Mouse (Mus musculus) embryonic stem cell, embryonic (primary cell): Measurements from ENCODE around the gene Tnk2.

Experiments
- CTCF ChIA-PET, 4 experiments: fragments of 300-600 bp in 2 of 4; fragments of 350-600 bp in 2 of 4; sonication (Branson Sonifier 250); formaldehyde crosslinking; loops; one replicate each; lab custom pipeline; 2022; ENCODE audit warnings: inconsistent platforms in 2 of 4; lab: Charles Lee
- POLR2A ChIA-PET, 4 experiments: fragments of 300-600 bp in 2 of 4; fragments of 350-600 bp in 2 of 4; sonication (Branson Sonifier 250); formaldehyde crosslinking; loops; one replicate each; lab custom pipeline; 2022; ENCODE audit warnings: antibody characterized with exemption in 4 of 4, inconsistent platforms in 1 of 4; lab: Charles Lee

Gene Tnk2

DNA sequence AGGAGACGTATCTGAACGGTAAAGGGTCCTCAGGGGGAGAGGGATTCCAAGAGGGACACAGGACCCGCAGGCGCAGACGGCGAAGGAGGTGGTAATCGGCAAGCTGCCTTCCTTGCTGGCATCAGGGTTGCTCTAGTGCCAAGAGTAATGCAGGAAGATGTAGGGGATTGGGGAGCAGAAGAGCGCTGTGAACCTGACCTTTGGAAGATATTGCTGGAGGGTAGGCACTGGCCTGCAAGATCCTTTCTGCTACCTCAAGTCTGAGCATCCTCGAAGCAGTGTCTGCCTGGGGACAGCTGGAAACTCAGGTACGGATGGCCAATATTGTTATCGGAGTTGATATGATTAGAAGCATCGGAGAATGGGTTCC is 1.1 kb downstream of the Tnk2 start:
- POLR2A ChIA-PET, result interaction anchor here (0.5 to 7.3 kb wide), 28 partner anchors 9 to 1215 kb away, joined by 3 to 161 read pairs (median 6); partner anchors contain the start of genes Tfrc (in 3 of the 4), Iqcg (in 1 of the 4) and Rpl35a (in 1 of the 4)
- CTCF ChIA-PET, result interaction anchor here (0.5 to 5.3 kb wide), 12 partner anchors 11 to 341 kb away, joined by 3 to 31 read pairs (median 6); no protein-coding TSS in a partner anchor

DNA sequence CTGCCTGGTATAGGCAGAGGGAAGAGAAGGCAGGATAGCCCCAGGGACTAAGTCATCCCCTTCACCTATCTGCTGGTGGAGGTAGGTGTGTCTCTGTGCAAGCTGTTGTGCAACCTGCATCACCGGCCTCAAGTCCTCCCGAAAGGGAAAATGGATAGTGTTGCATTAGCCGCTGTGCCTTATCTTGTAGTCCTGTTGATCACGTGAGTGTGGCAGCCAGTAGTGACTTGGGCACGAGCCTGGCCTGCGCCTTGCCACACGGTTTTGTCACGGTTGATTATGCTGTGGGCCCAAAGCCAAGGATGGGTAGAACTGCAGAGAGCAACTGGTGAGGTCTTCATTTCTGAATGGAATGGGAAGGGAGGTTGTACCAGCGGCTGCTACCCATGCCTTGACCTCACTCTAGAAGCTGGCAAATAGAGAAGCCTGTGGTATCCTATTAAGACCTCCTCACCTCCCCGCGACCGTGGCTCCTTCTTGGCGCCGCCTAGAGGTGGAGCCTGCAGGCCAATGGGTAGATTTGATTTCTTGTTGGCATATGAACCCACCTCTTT is 1.8 kb downstream of the Tnk2 start:
- POLR2A ChIA-PET, result interaction anchor here (0.6 to 7.3 kb wide), 20 partner anchors 11 to 343 kb away, joined by 3 to 161 read pairs (median 6); partner anchors contain the start of gene Tfrc (in 2 of the 4)
- CTCF ChIA-PET, result interaction anchor here (0.5 to 5.3 kb wide), 16 partner anchors 10 to 390 kb away, joined by 3 to 31 read pairs (median 5); no protein-coding TSS in a partner anchor

DNA sequence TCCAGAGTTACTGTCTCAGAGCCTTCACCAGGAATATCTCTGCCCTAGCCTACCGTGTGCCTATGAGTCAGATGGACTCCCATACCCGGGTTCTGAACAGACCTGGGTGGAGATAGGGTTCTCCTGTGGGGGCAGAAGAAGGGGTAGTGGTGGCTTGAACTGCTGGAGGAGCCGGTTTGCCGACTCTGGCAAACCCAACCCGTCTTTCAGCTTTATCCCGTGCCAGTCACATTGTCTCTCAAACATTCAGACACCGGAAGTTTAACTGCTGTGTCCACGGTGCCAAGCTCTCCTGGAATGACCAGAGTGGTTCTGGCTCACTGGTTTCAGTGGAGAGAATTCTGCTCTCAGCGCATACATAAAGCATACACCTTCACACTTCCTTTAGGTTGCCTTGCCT is 2.3 kb downstream of the Tnk2 start:
- ChIA-PET CTCF (interaction anchor here (0.8 to 5.3 kb wide), 14 partner anchors 9 to 327 kb away, joined by 3 to 31 read pairs (median 4); no protein-coding TSS in a partner anchor), POLR2A (interaction anchor here in 2 of 4 experiments (0.6 to 7.3 kb wide), 13 partner anchors 12 to 344 kb away, joined by 3 to 161 read pairs (median 4); partner anchors contain the start of gene Tfrc (in 1 of the 2))

DNA sequence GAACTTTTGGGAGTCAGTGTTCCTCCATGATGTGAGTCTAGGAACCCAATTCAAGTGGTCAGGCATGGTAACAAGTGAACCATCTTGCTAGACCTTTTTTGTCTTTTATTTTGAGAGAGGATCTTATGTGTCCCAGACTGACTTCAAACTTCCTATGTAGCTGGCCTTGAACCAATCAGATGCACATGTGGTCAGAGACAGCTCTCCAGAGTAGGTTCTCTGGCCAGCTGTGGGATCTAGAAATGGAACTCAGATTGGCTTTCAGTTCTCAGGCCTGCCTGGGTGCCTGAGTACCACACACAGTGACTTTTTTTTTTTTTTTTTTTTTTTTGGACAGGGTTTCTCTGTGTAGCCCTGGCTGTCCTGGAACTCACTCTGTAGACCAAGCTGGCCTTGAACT is 4.0 kb downstream of the Tnk2 start:
- ChIA-PET CTCF (interaction anchor here in 3 of 4 experiments (0.6 to 5.3 kb wide), 11 partner anchors 9 to 969 kb away, joined by 3 to 31 read pairs (median 5); no protein-coding TSS in a partner anchor), POLR2A (interaction anchor here in 3 of 4 experiments (0.5 to 6.0 kb wide), 13 partner anchors 10 to 536 kb away, joined by 3 to 59 read pairs (median 4); partner anchors contain the start of gene Tfrc (in 1 of the 3))

DNA sequence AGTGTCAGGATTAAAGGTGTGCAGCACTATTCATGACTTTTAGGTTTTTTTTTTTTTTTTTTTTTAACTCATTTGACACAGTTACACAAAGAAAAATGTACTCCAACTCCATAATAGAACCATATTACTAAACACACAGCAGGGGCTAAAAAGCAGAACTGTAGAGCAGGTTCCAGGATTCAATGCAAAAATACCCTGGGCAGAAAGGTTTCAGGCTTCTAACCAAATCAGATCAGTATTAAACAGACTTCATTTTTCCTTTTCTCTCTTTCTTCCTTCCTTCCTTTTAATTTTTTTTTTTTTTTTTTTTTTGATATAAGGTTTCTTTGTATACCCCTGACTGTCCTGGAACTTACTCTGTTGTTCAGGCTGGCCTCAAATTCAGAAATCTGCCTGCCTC is 6.8 kb downstream of the Tnk2 start:
- ChIA-PET CTCF (interaction anchor here (0.6 to 2.2 kb wide), 17 partner anchors 9 to 621 kb away, joined by 3 to 11 read pairs (median 4); no protein-coding TSS in a partner anchor), POLR2A (interaction anchor here in 3 of 4 experiments (0.5 to 2.7 kb wide), 16 partner anchors 8 to 732 kb away, joined by 3 to 12 read pairs (median 4); partner anchors contain the start of genes Fyttd1 (in 1 of the 3), Iqcg (in 1 of the 3) and Rubcn (in 1 of the 3))

DNA sequence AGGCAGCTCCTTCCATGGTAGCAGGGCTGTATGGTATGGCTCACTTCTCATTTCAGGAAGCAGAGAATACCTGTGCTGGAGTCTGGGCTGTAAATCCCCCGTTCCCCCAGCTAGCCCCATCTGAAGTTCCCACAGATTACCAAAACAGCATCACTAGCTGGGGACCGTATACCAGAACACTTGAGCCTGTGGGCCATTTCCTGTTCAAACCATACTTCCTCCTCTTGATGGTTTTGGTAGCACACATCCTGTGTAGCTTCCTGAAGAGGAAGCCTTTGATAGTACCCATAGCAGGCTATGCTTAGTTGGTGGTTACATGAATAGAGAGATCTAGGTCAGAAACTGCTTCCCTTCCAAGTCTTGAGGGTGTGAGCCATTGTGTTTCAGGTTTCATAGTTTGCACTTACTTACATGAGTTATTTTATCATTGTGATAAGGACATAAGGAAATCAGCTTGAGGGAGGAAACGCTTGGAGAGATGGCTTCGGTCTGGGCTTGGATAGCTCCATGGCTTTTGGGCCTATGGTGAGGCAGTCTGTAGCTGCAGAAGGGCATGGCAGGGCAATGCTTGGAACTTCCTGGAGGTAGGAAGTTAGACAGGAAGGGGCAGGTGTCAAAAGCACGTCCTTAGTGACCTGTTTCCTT is 7.4 kb downstream of the Tnk2 start:
- POLR2A ChIA-PET, result interaction anchor here in 3 of 4 experiments (0.7 to 2.6 kb wide), 16 partner anchors 9 to 733 kb away, joined by 3 to 10 read pairs (median 4); partner anchors contain the start of genes Fyttd1 (in 1 of the 3), Iqcg (in 1 of the 3), Rubcn (in 1 of the 3) and Tfrc (in 1 of the 3)

DNA sequence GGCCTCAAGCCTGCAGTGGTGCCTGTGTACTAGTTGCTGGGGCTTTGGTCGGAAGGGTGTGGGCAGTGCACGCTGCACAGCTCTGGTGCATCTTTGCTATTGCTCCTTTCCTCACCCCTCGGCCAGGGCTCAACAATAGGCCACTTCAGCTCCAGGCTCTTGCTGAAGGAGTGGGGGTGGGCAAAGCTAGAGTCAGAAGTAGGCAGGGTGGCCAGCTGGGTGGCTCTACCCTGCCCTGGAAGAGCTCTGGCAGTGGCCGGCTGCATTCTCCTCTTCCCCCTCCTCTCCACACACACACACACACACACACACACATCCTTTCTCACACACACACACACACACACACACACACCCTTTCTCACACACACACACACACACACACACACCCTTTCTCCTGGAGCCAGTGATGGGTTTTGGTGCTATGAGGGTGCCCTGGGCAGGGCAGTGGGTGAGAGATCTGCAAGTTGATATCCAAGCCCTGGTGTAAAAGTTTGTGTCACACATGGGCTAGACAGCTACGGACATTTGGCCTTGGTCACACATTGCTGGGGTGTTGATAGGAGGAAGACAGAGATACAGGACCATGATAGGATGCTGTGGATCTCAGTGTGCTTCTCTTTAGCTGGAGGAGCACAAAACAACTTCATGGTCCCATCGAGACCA is 10.5 kb downstream of the Tnk2 start:
- ChIA-PET POLR2A (interaction anchor here in 3 of 4 experiments (0.6 to 11.1 kb wide), 18 partner anchors 10 to 533 kb away, joined by 3 to 161 read pairs (median 5); partner anchors contain the start of genes Tfrc (in 2 of the 3) and Tnk2 (in 2 of the 3)), CTCF (interaction anchor here in 3 of 4 experiments (0.6 to 5.0 kb wide), 8 partner anchors 11 to 120 kb away, joined by 3 to 53 read pairs (median 6); no protein-coding TSS in a partner anchor)

More for the DNA sequence above, 7.4 kb downstream of the Tnk2 start:
- CTCF ChIA-PET, result interaction anchor here (0.5 to 2.2 kb wide), 15 partner anchors 8 to 621 kb away, joined by 3 to 9 read pairs (median 3); no protein-coding TSS in a partner anchor

DNA sequence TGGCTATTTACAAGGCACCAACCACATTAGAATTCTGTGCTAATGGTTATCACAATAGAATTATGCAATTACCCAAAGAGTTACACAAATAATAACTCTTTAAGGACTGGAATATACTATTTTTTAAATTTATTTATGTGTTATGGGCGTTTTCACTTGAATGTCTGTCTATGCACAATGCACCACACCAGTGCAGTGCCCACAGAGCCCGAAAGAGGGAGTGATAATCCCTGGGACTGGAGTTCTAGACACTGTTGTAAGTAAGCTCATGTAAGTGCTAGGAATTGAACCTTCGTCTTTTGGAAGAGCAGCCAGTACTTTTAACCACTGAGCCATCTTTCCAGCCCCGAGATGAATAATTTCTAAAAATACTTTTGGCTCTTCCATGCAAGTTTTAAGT is 11.9 kb downstream of the Tnk2 start:
- ChIA-PET POLR2A (interaction anchor here in 3 of 4 experiments (0.6 to 11.1 kb wide), 35 partner anchors 9 to 949 kb away, joined by 3 to 161 read pairs (median 6); partner anchors contain the start of genes Tnk2 (in 3 of the 3), Tfrc (in 2 of the 3), Iqcg (in 1 of the 3) and Rpl35a (in 1 of the 3)), CTCF (interaction anchor here (0.6 to 9.3 kb wide), 30 partner anchors 9 to 565 kb away, joined by 3 to 126 read pairs (median 4); partner anchors contain the start of gene Tnk2 (in 2 of the 4))

DNA sequence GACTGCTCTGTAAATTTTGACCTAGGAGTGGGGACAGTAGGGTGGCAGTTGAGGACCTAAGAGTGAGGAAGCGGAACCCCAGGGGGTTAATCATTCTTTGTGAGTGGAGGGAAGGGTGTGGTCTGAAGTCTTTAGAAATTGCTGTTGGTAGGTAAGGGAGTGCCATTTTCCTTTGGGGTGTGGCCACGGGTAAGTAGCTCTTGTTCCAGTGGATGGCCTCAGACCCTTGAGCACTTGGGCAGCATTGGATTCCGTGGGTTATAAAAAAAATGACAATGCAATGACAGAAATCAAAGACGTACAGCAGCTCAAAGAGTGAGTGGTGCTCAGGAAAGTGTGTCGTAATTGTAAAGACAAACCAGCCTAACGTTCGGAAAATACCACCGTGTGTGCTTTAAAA is 12.6 kb downstream of the Tnk2 start:
- ChIA-PET CTCF (interaction anchor here in 3 of 4 experiments (0.8 to 9.3 kb wide), 23 partner anchors 9 to 157 kb away, joined by 3 to 126 read pairs (median 5); partner anchors contain the start of gene Tnk2 (in 2 of the 3)), POLR2A (interaction anchor here (0.8 to 11.1 kb wide), 38 partner anchors 8 to 654 kb away, joined by 3 to 161 read pairs (median 5); partner anchors contain the start of genes Tnk2 (in 4 of the 4), Tfrc (in 2 of the 4), Iqcg (in 1 of the 4) and Rpl35a (in 1 of the 4))

DNA sequence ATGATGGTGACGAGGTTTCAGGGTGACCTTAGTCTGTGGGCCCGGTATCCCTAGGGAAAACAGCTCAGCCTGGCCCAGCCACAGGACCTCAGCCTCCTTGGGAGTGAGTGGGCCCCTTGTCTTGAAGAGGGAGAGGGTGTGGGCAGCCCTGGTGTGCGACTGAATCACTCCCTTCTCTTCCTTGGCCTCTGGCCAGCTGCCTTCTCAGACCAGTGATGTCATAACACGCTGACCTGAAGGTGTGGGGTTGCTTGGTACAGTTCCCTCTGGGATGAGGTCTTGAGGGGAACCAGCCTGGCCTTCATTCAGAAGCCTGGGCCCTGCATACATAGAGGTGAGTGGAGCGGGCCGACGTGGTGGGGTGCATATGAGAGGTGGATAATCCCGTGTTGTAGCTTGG is 13.1 kb downstream of the Tnk2 start:
- ChIA-PET POLR2A (interaction anchor here (0.6 to 11.1 kb wide), 34 partner anchors 8 to 654 kb away, joined by 3 to 161 read pairs (median 6); partner anchors contain the start of genes Tnk2 (in 4 of the 4), Tfrc (in 2 of the 4), Iqcg (in 1 of the 4) and Rpl35a (in 1 of the 4)), CTCF (interaction anchor here in 3 of 4 experiments (0.6 to 9.3 kb wide), 15 partner anchors 10 to 367 kb away, joined by 3 to 126 read pairs (median 7); partner anchors contain the start of gene Tnk2 (in 1 of the 3))

DNA sequence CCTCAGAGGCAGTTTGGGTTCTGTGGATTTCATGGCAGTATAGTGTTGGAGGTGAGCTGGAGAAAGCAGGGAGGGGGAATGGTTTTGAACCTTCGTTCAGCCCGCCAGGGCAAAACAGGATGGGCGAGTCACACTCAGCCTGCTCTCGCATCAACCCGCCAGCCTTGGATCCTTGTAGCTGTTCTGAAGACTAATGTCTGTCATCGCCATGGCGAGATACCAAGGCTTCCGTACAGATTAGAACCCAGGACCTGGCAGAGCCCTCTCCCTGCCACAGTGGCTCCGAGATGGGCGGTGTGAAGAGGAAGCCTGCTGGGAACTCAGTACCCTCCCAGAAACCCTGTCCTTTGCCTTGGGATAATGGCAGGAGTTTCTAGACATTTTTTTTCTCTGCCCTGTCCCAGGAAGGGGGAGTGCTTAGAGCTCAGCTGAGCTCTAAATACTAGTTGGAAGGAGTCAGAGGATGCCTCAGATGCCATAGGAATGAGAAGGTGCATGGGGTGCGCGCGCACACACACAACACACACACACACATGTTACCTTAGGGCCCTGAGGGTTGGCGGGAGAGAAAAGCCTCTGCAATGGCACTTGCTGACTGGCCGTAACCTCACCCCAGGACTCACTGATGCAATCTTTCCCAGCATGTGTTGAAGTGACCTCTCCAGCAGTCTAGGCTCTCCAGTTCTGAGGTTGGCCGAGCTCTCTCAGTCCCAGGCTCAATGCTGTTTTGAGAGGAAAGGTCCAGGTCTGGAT is 14.0 kb downstream of the Tnk2 start:
- POLR2A ChIA-PET, result interaction anchor here in 3 of 4 experiments (0.6 to 11.9 kb wide), 29 partner anchors 8 to 655 kb away, joined by 3 to 161 read pairs (median 6); partner anchors contain the start of genes Tnk2 (in 3 of the 3) and Tfrc (in 2 of the 3)
- CTCF ChIA-PET, result interaction anchor here in 3 of 4 experiments (0.5 to 9.3 kb wide), 16 partner anchors 10 to 366 kb away, joined by 3 to 126 read pairs (median 8); partner anchors contain the start of gene Tnk2 (in 1 of the 3)

DNA sequence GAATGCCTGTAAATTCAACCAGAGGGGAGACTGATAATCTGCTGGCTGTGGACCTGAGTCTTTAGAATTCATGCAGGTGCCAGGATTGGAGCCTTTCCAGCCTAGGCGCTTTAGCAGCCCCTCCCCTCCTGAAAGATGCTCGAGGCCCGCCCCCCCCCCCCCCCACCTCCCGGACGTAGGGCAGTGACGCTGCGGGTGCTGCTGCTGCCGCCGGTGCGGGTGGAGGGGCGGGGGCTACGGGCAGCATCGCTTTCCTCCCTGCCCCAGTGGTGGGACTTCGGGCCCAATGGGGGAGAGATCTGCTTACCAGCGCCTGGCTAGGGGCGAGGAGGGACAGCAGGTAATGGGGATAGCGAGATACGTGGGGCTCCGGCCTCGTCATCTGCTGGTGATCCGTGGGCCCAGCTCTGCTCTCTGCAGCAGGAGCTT is 15.1 kb downstream of the Tnk2 start:
- ChIA-PET POLR2A (interaction anchor here in 3 of 4 experiments (0.6 to 11.9 kb wide), 20 partner anchors 9 to 220 kb away, joined by 3 to 161 read pairs (median 8); partner anchors contain the start of genes Tnk2 (in 2 of the 3) and Tfrc (in 1 of the 3)), CTCF (interaction anchor here (0.6 to 9.3 kb wide), 24 partner anchors 8 to 402 kb away, joined by 3 to 126 read pairs (median 4); partner anchors contain the start of gene Tfrc (in 1 of the 4))

DNA sequence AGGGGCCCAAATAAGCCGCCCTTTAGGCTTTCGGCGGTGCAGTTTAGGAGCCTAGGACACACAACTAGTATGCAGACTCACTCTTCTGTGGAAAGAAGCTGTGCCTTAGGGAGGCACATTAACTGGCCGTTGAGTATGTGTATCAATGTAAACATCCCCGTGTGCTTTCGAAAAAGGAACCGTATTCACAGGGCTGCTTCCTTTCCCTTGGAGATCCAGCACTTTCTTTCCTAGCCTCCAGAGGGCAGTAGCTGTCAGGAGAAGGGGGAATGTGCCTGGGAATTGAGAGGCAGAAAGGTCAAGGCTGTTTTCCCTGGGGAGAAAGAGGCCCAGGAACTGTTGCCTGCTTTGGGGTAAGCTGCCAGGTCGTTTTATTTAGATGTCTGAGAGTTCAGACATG is 15.7 kb downstream of the Tnk2 start:
- CTCF ChIA-PET, result interaction anchor here (0.6 to 9.3 kb wide), 30 partner anchors 8 to 657 kb away, joined by 3 to 126 read pairs (median 5); partner anchors contain the start of gene Senp5 (in 1 of the 4)
- POLR2A ChIA-PET, result interaction anchor here in 3 of 4 experiments (0.5 to 11.9 kb wide), 24 partner anchors 7 to 1231 kb away, joined by 3 to 161 read pairs (median 8); partner anchors contain the start of genes Tnk2 (in 2 of the 3) and Tfrc (in 1 of the 3)

DNA sequence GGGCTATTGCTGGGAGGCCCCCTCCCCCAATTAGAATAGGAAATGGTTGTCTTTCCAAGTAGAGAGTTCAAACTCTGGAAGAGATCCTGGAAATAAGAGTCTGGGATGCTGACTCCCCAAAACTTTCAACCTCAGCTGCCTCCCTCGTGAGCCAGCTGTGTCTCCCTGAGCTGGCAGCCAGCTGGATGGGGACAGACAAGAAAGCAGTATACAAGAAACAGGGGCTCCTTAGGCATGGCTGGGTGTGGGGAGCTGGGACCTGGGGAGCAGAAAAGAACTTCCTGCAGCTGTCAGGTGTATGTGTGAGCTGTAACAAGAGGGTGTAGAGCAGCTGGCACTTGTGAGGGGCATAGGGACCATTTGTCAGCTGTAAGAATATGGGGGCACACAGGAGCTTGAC is 16.4 kb downstream of the Tnk2 start:
- POLR2A ChIA-PET, result interaction anchor here (0.5 to 11.9 kb wide), 23 partner anchors 8 to 500 kb away, joined by 3 to 161 read pairs (median 8); partner anchors contain the start of genes Tnk2 (in 2 of the 4) and Tfrc (in 1 of the 4)
- CTCF ChIA-PET, result interaction anchor here (0.6 to 9.3 kb wide), 27 partner anchors 8 to 657 kb away, joined by 3 to 126 read pairs (median 5); partner anchors contain the start of gene Senp5 (in 1 of the 4)
